Mouse (Mus musculus) neural tube, embryonic 15.5 days (tissue): ENCODE measurements around the gene Fam83e. TPM values are rescaled to one million over a fixed set of nuclear protein-coding genes. Genes with fewer than 3 reads are reported as not detected.

Experiments used
- ATAC-seq: fragments of 200-750 bp; cut with Nextera tagmentation; 2 replicates; pipeline ENCODE4 v1.8.0; 2017; ENCODE audit warnings: mild to moderate bottlenecking, moderate TSS enrichment, moderate library complexity; ENCODE audit not compliant: low FRiP score
- H3K27ac ChIP-seq: fragments of 300-500 bp; sonication (generic); replicated peaks from 2 replicates; pipeline ENCODE4 v1.5.1; 2015; ENCODE audit warnings: mild to moderate bottlenecking, inconsistent platforms
- H3K27me3 ChIP-seq: fragments of 300-500 bp; sonication (generic); replicated peaks from 2 replicates; pipeline ENCODE4 v1.6.1; 2015; ENCODE audit warnings: inconsistent platforms
- H3K36me3 ChIP-seq: fragments of 300-500 bp; sonication (generic); 2 replicates; pipeline ENCODE4 v1.6.1; 2015; ENCODE audit warnings: inconsistent platforms
- H3K4me1 ChIP-seq: fragments of 300-500 bp; sonication (generic); 2 replicates; pipeline ENCODE4 v1.6.1; 2015; ENCODE audit warnings: inconsistent platforms
- H3K4me2 ChIP-seq: fragments of 300-500 bp; sonication (generic); 2 replicates; pipeline ENCODE4 v1.6.1; 2015; ENCODE audit warnings: inconsistent platforms, mild to moderate bottlenecking, moderate library complexity
- H3K4me3 ChIP-seq: fragments of 300-500 bp; sonication (generic); replicated peaks from 2 replicates; pipeline ENCODE4 v1.5.1; 2015; ENCODE audit warnings: mild to moderate bottlenecking, inconsistent platforms
- H3K9ac ChIP-seq: fragments of 300-500 bp; sonication (generic); replicated peaks from 2 replicates; pipeline ENCODE4 v1.6.1; 2015; ENCODE audit warnings: mild to moderate bottlenecking, inconsistent platforms
- H3K9me3 ChIP-seq: fragments of 300-500 bp; sonication (generic); replicated peaks from 2 replicates; pipeline ENCODE4 v1.6.1; 2016; ENCODE audit warnings: inconsistent platforms
- WGBS: fragments of 180-500 bp; shearing (Covaris S2); methylation state at CpG from one replicate; pipeline ENCODE4 v1.1.7; 2015; ENCODE audit warnings: mixed read lengths; 5-methylcytosine and 5-hydroxymethylcytosine counted together
- polyA plus RNA-seq: library from polyadenylated mRNA; unstranded; fragments of >200 nt; fragmentation: Nextera tagmentation; extraction: Ambion mirVana; gene quantifications from 2 replicates; pipeline ENCODE4 v1.2.1, GENCODE M21; 2015

Fam83e gene
- polyA plus RNA-seq, 1 experiment from 2014 or later, result 0.50 TPM

- H3K4me2 ChIP-seq, result peak overlapping the region; percentile 91
- H3K27me3 ChIP-seq, result 0 out of 2 replicates have a peak, but pooled peaks cover 2% of the 10 kb centered on the region
- no peaks in the 10 kb centered on the region for H3K36me3 ChIP-seq
- peak overlapping the region; percentile 88 for H3K27ac ChIP-seq
- H3K9me3 ChIP-seq, result no peaks in the 10 kb centered on the region
- 38% methylated on average over 12 of the region's 12 CpGs for WGBS
- peak overlapping the region; percentile 40 for H3K9ac ChIP-seq
- peaks cover 83% of the 10 kb centered on the region for H3K4me1 ChIP-seq
- no peak; the same call in 1 of the 2 replicates for ATAC-seq
- H3K4me3 ChIP-seq, result peak overlapping the region; percentile 52
Observed at GRCm38 (mm10) chr7:45703521-45704033, 17.4 kb upstream of the Fam83e start.

GRCm38 (mm10) chr7:45704046-45704559 is 16.9 kb upstream of the Fam83e start:
- no peaks in the 10 kb centered on the region for H3K27me3 ChIP-seq
- peaks cover 87% of the 10 kb centered on the region for H3K4me1 ChIP-seq
- H3K4me3 ChIP-seq, result peak overlapping the region; percentile 52
- H3K27ac ChIP-seq, result peak overlapping the region; percentile 88
- peak overlapping the region; percentile 91 for H3K4me2 ChIP-seq
- peak overlapping the region; percentile 40 for H3K9ac ChIP-seq
- peak; percentile 62 for ATAC-seq
- H3K9me3 ChIP-seq, result no peaks in the 10 kb centered on the region
- WGBS, result under 1% methylated on average over 13 of the region's 13 CpGs
- no peaks in the 10 kb centered on the region for H3K36me3 ChIP-seq

GRCm38 (mm10) chr7:45704730-45705442 is 16.1 kb upstream of the Fam83e start, which contains the start of gene Dbp:
Gene Dbp (plus strand): TSS chr7:45705088.
- peak; percentile 86 for ATAC-seq
- Histone ChIP-seq H3K4me2 (peak within 1 kb of the TSS; percentile 91), H3K9me3 (no peaks in the 10 kb centered on the region), H3K27ac (peak within 1 kb of the TSS; percentile 88), H3K27me3 (no peaks in the 10 kb centered on the region), H3K4me3 (peak within 1 kb of the TSS; percentile 52), H3K9ac (peak within 1 kb of the TSS; percentile 67), H3K4me1 (peaks cover 87% of the 10 kb centered on the region), H3K36me3 (peaks cover 3% of the 10 kb centered on the region)
- WGBS, result under 1% methylated on average over 36 of the region's 36 CpGs

GRCm38 (mm10) chr7:45705443-45705864 is 15.6 kb upstream of the Fam83e start:
- H3K4me1 ChIP-seq, result peaks cover 87% of the 10 kb centered on the region
- ATAC-seq, result no peak

GRCm38 (mm10) chr7:45705873-45706281 is 15.1 kb upstream of the Fam83e start:
- peak overlapping the region; percentile 52 for H3K4me3 ChIP-seq
- H3K9me3 ChIP-seq, result no peaks in the 10 kb centered on the region
- H3K27me3 ChIP-seq, result no peaks in the 10 kb centered on the region
- peak overlapping the region; percentile 91 for H3K4me2 ChIP-seq
- WGBS, result under 1% methylated on average over 7 of the region's 7 CpGs
- peaks cover 86% of the 10 kb centered on the region for H3K4me1 ChIP-seq
- H3K36me3 ChIP-seq, result peaks cover 12% of the 10 kb centered on the region
- peak overlapping the region; percentile 88 for H3K27ac ChIP-seq
- peak overlapping the region; percentile 67 for H3K9ac ChIP-seq
- ATAC-seq, result no peak

More at GRCm38 (mm10) chr7:45705443-45705864, 15.6 kb upstream of the Fam83e start:
- peak overlapping the region; percentile 91 for H3K4me2 ChIP-seq
- under 1% methylated on average over 21 of the region's 21 CpGs for whole genome bisulfite sequencing
- peaks cover 8% of the 10 kb centered on the region for H3K36me3 ChIP-seq
- peak overlapping the region; percentile 67 for H3K9ac ChIP-seq
- H3K4me3 ChIP-seq, result peak overlapping the region; percentile 52
- no peaks in the 10 kb centered on the region for H3K27me3 ChIP-seq
- H3K9me3 ChIP-seq, result no peaks in the 10 kb centered on the region
- H3K27ac ChIP-seq, result peak overlapping the region; percentile 88

GRCm38 (mm10) chr7:45706721-45707241 is 14.2 kb upstream of the Fam83e start:
- peak overlapping the region; percentile 77 for H3K27ac ChIP-seq
- peaks cover 77% of the 10 kb centered on the region for H3K4me1 ChIP-seq
- no peaks in the 10 kb centered on the region for H3K9me3 ChIP-seq
- peak overlapping the region; percentile 52 for H3K4me3 ChIP-seq
- ATAC-seq, result no peak
- whole genome bisulfite sequencing, result 1% methylated on average over 44 of the region's 45 CpGs
- peaks cover 22% of the 10 kb centered on the region for H3K36me3 ChIP-seq
- no peaks in the 10 kb centered on the region for H3K27me3 ChIP-seq
- H3K4me2 ChIP-seq, result peak overlapping the region; percentile 91
- H3K9ac ChIP-seq, result peak overlapping the region; percentile 67

- Histone ChIP-seq H3K27me3 (no peaks in the 10 kb centered on the region), H3K9ac (peak overlapping the region; percentile 67; the same call in 1 of the 2 replicates), H3K4me2 (peak overlapping the region; percentile 91), H3K9me3 (no peaks in the 10 kb centered on the region), H3K4me1 (peaks cover 78% of the 10 kb centered on the region), H3K27ac (peak overlapping the region; percentile 77), H3K4me3 (peak overlapping the region; percentile 52), H3K36me3 (peaks cover 28% of the 10 kb centered on the region)
- no peak for ATAC-seq
- under 1% methylated on average over 27 of the region's 27 CpGs for WGBS
Observed at GRCm38 (mm10) chr7:45707375-45707967, 13.5 kb upstream of the Fam83e start.

- Histone ChIP-seq H3K4me1 (peaks cover 73% of the 10 kb centered on the region), H3K27me3 (no peaks in the 10 kb centered on the region), H3K27ac (peak overlapping the region; percentile 77; the same call in 1 of the 2 replicates), H3K36me3 (peaks cover 37% of the 10 kb centered on the region), H3K4me2 (peak overlapping the region; percentile 91), H3K9me3 (no peaks in the 10 kb centered on the region), H3K4me3 (no peak overlapping the region), H3K9ac (no peak overlapping the region)
- ATAC-seq, result no peak
- WGBS, result 54% methylated on average over 13 of the region's 13 CpGs
Observed at GRCm38 (mm10) chr7:45708221-45708761, 12.7 kb upstream of the Fam83e start.

GRCm38 (mm10) chr7:45709036-45709435 is 12.0 kb upstream of the Fam83e start:
- H3K9me3 ChIP-seq, result no peaks in the 10 kb centered on the region
- H3K4me2 ChIP-seq, result peak overlapping the region; percentile 91
- H3K4me1 ChIP-seq, result peaks cover 68% of the 10 kb centered on the region
- H3K27me3 ChIP-seq, result no peaks in the 10 kb centered on the region
- no peak overlapping the region for H3K4me3 ChIP-seq
- H3K9ac ChIP-seq, result no peak overlapping the region
- WGBS, result 27% methylated on average over 6 of the region's 6 CpGs
- no peak for ATAC-seq
- peaks cover 40% of the 10 kb centered on the region for H3K36me3 ChIP-seq
- peak overlapping the region; percentile 14; the same call in 1 of the 2 replicates for H3K27ac ChIP-seq

- peaks cover 74% of the 10 kb centered on the region for H3K4me1 ChIP-seq
- H3K4me2 ChIP-seq, result 0 out of 2 replicates have a peak overlapping the region, but pooled peaks have one; percentile 91
- WGBS, result 72% methylated on average over 14 of the region's 14 CpGs
Observed at GRCm38 (mm10) chr7:45709677-45710355, 11.2 kb upstream of the Fam83e start.

More at GRCm38 (mm10) chr7:45709677-45710355, 11.2 kb upstream of the Fam83e start:
- H3K27me3 ChIP-seq, result no peaks in the 10 kb centered on the region
- no peaks in the 10 kb centered on the region for H3K9me3 ChIP-seq
- no peak overlapping the region for H3K4me3 ChIP-seq
- peaks cover 40% of the 10 kb centered on the region for H3K36me3 ChIP-seq
- peak overlapping the region; percentile 14; the same call in 1 of the 2 replicates for H3K27ac ChIP-seq
- no peak overlapping the region for H3K9ac ChIP-seq
- ATAC-seq, result no peak
